Mouse (Mus musculus): ENCODE results near the gene Uvrag. TPM values are rescaled to one million over a fixed set of nuclear protein-coding genes. Genes with fewer than 3 reads are reported as not detected.
A peak's percentile ranks its signal among the peaks of the same experiment; 100 is the strongest.

The Uvrag gene
- polyA plus RNA-seq, 1 experiment from 2014 or later = 12.2 TPM

DNA sequence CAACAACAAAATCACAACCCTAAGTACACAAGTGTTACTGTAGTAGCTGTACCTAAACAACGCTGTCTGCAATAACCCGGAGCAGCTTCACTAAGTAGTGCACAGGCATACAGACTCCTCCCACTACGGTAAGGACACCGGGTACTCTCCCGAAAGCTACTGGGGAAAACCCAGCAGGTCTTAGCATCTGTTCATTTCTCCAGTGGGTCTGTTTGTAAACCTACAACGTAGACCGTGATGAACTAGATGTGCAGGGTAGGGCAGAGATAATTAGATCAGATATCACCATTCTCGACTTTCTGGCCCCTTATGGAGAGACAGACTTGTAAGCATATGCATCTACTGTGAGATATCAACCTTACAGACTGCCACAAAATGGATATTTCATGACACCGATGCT lies 99.1 kb downstream of the Uvrag start:
- DNase-seq (ENCODE audit: low spot score) = no peak
- no peaks in the 10 kb centered on the region for H3K27me3 ChIP-seq (replicated peaks; ENCODE audit: control insufficient read depth, insufficient read depth, low read length)
- no peak overlapping the region for H3K9ac ChIP-seq (ENCODE audit: low read length)
- H3K4me2 ChIP-seq (ENCODE audit: low read length) = no peak overlapping the region
- no peak overlapping the region for H3K4me3 ChIP-seq (ENCODE audit: low read depth, low read length)
- H3K27ac ChIP-seq (ENCODE audit: low read depth, low read length) = no peak overlapping the region; the same call in 1 of the 2 replicates
- ATAC-seq = peak; percentile 34; the same call in 1 of the 2 replicates
- no peaks in the 10 kb centered on the region for H3K36me3 ChIP-seq (ENCODE audit: control insufficient read depth, insufficient read depth, low read length)
- H3K9me3 ChIP-seq (replicated peaks; ENCODE audit: control insufficient read depth, low read length) = no peaks in the 10 kb centered on the region
- H3K4me1 ChIP-seq (ENCODE audit: control insufficient read depth, insufficient read depth, low read length) = peaks cover 5% of the 10 kb centered on the region
- 78% methylated on average over 9 of the region's 9 CpGs for WGBS

DNA sequence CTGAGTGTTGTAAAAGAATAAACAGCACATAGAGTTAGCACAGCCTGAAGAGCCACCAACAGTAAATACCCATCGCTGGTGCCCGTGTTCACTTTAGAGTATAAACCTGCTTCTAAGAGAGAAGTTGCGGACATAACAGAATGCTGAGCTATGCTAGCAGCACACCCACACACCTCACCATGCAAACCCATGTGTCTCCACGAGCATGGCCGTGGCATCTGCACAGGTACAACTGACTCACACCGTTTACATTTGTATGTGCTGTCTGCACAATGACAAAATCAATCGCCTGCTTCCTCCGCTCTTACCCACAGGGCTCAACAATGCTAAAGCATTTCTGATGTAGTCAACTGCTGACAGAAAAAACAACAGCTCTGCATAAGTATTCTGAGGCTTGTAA lies 101.0 kb downstream of the Uvrag start:
- Histone ChIP-seq H3K27me3 (replicated peaks; ENCODE audit: control insufficient read depth, insufficient read depth, low read length) (no peaks in the 10 kb centered on the region), H3K4me2 (ENCODE audit: low read length) (no peak overlapping the region), H3K36me3 (ENCODE audit: control insufficient read depth, insufficient read depth, low read length) (no peaks in the 10 kb centered on the region), H3K9ac (ENCODE audit: low read length) (no peak overlapping the region), H3K4me3 (ENCODE audit: low read depth, low read length) (no peak overlapping the region), H3K9me3 (replicated peaks; ENCODE audit: control insufficient read depth, low read length) (no peaks in the 10 kb centered on the region), H3K27ac (ENCODE audit: low read depth, low read length) (no peak overlapping the region), H3K4me1 (ENCODE audit: control insufficient read depth, insufficient read depth, low read length) (no peaks in the 10 kb centered on the region)
- ATAC-seq = no peak
- DNase-seq (ENCODE audit: low spot score) = no peak
- 95% methylated on average over 8 of the region's 8 CpGs for WGBS

DNA sequence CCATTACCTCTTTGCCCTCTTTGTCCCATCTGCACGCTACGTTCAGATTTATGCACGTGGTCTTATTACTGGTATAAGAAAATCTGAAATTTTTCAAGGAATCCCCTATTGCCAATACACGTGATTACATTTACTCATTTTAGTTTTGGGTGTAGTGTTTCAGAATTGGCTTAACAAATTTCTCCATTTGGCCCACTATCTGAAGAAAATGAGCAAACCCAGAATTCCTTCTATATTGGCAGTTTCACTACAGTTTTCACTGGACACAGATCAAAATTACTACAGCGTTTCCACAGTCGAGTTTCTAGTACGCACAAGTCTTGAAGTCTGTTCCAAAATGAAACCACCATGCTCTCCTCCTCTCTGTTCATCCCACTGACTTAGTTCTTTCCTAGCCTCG lies 104.7 kb downstream of the Uvrag start:
- H3K27ac ChIP-seq (ENCODE audit: low read depth, low read length) = no peak overlapping the region
- H3K27me3 ChIP-seq (replicated peaks; ENCODE audit: control insufficient read depth, insufficient read depth, low read length) = no peaks in the 10 kb centered on the region
- no peak overlapping the region for H3K4me3 ChIP-seq (ENCODE audit: low read depth, low read length)
- H3K36me3 ChIP-seq (ENCODE audit: control insufficient read depth, insufficient read depth, low read length) = no peaks in the 10 kb centered on the region
- DNase-seq (ENCODE audit: low spot score) (no peak), ATAC-seq (no peak)
- H3K4me1 ChIP-seq (ENCODE audit: control insufficient read depth, insufficient read depth, low read length) = no peaks in the 10 kb centered on the region
- no peak overlapping the region for H3K4me2 ChIP-seq (ENCODE audit: low read length)
- H3K9ac ChIP-seq (ENCODE audit: low read length) = no peak overlapping the region
- 75% methylated on average over 8 of the region's 8 CpGs for WGBS
- H3K9me3 ChIP-seq (replicated peaks; ENCODE audit: control insufficient read depth, low read length) = no peaks in the 10 kb centered on the region

DNA sequence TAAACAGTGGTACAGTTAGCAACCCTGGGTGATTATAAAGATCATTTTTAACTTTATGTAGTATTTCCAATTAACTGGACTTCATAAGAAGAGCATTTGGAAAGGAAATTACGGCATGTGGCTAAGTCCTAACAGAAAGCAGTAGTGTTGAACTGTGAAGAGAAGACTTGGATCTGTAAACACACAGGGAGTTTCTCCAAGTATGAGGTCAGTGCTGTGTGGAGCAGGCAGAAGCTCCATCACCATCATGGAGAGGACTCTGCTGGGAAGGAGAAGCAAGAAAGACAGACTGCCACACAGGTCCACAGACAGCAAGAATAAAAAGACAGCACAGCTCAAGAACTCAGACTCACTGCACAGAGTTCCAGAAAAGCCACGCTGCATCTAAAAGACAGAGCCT lies 106.0 kb downstream of the Uvrag start:
- 94% methylated on average over 2 of the region's 2 CpGs for WGBS
- Histone ChIP-seq H3K9me3 (replicated peaks; ENCODE audit: control insufficient read depth, low read length) (no peaks in the 10 kb centered on the region), H3K27ac (ENCODE audit: low read depth, low read length) (no peak overlapping the region), H3K4me1 (ENCODE audit: control insufficient read depth, insufficient read depth, low read length) (no peaks in the 10 kb centered on the region), H3K36me3 (ENCODE audit: control insufficient read depth, insufficient read depth, low read length) (no peaks in the 10 kb centered on the region), H3K9ac (ENCODE audit: low read length) (no peak overlapping the region), H3K4me2 (ENCODE audit: low read length) (no peak overlapping the region), H3K4me3 (ENCODE audit: low read depth, low read length) (no peak overlapping the region), H3K27me3 (replicated peaks; ENCODE audit: control insufficient read depth, insufficient read depth, low read length) (no peaks in the 10 kb centered on the region)
- no peak for DNase-seq (ENCODE audit: low spot score)
- ATAC-seq = no peak

DNA sequence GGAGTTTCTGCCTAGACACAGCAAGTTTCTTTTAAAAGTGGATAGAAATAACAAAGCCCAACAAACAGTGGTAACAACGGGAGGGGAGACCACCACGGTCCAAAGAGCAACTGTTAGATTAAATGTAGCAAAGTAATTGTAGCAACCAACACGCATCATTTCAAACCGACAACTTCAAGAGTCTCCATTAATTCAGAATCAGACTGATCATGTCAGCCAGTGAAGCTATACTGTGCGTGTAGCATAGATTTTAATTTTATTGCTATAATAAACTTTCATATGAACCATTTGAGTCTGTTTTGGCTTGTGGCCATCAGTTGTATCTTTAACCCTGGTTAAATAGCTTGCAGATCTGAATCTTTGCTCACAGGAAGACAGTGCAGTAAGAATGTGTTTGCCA lies 107.1 kb downstream of the Uvrag start:
- no peaks in the 10 kb centered on the region for H3K27me3 ChIP-seq (replicated peaks; ENCODE audit: control insufficient read depth, insufficient read depth, low read length)
- no peaks in the 10 kb centered on the region for H3K4me1 ChIP-seq (ENCODE audit: control insufficient read depth, insufficient read depth, low read length)
- H3K9ac ChIP-seq (ENCODE audit: low read length) = no peak overlapping the region
- no peaks in the 10 kb centered on the region for H3K9me3 ChIP-seq (replicated peaks; ENCODE audit: control insufficient read depth, low read length)
- no peak overlapping the region for H3K4me2 ChIP-seq (ENCODE audit: low read length)
- H3K36me3 ChIP-seq (ENCODE audit: control insufficient read depth, insufficient read depth, low read length) = no peaks in the 10 kb centered on the region
- WGBS = 93% methylated on average over 5 of the region's 5 CpGs
- DNase-seq (ENCODE audit: low spot score) (no peak), ATAC-seq (no peak)
- no peak overlapping the region for H3K27ac ChIP-seq (ENCODE audit: low read depth, low read length)
- no peak overlapping the region for H3K4me3 ChIP-seq (ENCODE audit: low read depth, low read length)

DNA sequence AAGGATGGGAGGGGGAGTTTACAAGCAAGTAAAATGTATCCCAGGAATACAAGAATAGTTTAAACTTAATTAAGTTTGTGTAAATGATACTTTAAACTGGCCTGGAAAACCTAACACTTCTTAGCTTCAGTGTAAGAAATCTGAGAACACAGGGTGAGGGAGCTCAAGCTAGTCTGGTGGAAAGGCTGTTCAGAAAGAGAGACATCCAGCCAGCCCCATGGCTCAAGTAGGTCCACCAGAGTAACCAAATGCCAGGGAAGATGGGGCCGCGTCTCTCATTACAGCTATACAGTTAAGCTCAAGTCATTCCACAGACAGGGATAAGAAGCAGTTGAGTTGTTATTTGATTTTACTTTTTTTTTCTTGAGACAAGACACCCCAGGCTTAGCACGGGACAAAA lies 107.6 kb downstream of the Uvrag start:
- WGBS = 98% methylated on average over 3 of the region's 3 CpGs

DNA sequence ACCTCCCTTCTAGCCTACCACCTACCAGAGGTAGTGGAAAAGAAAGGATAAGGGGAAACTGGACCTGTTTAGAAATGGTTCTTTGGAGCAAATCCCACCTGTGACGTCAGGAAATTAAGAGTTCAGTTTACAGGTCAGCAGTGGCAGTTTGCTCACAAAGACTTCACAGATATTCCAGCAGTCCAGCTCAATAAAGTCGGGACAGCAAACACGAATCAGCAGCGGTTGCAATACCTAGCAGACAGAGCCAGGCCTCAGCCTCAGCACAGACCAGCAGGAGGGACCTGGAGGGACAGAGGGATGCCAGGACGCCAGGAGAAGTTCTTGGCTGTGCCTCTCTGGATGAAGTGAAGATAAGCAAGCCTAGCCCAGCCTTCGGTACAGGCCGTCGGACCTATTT lies 108.9 kb downstream of the Uvrag start:
- Histone ChIP-seq H3K27me3 (replicated peaks; ENCODE audit: control insufficient read depth, insufficient read depth, low read length) (no peaks in the 10 kb centered on the region), H3K4me1 (ENCODE audit: control insufficient read depth, insufficient read depth, low read length) (no peaks in the 10 kb centered on the region), H3K9ac (ENCODE audit: low read length) (no peak overlapping the region), H3K27ac (ENCODE audit: low read depth, low read length) (no peak overlapping the region), H3K9me3 (replicated peaks; ENCODE audit: control insufficient read depth, low read length) (no peaks in the 10 kb centered on the region), H3K4me2 (ENCODE audit: low read length) (no peak overlapping the region), H3K36me3 (ENCODE audit: control insufficient read depth, insufficient read depth, low read length) (no peaks in the 10 kb centered on the region), H3K4me3 (ENCODE audit: low read depth, low read length) (no peak overlapping the region)
- DNase-seq (ENCODE audit: low spot score) (no peak), ATAC-seq (no peak)
- 92% methylated on average over 8 of the region's 8 CpGs for WGBS

More for the DNA sequence above, 107.6 kb downstream of the Uvrag start:
- no peak for ATAC-seq
- no peak overlapping the region for H3K27ac ChIP-seq (ENCODE audit: low read depth, low read length)
- no peak overlapping the region for H3K4me3 ChIP-seq (ENCODE audit: low read depth, low read length)
- H3K9ac ChIP-seq (ENCODE audit: low read length) = no peak overlapping the region
- no peaks in the 10 kb centered on the region for H3K36me3 ChIP-seq (ENCODE audit: control insufficient read depth, insufficient read depth, low read length)
- no peaks in the 10 kb centered on the region for H3K27me3 ChIP-seq (replicated peaks; ENCODE audit: control insufficient read depth, insufficient read depth, low read length)
- H3K4me1 ChIP-seq (ENCODE audit: control insufficient read depth, insufficient read depth, low read length) = no peaks in the 10 kb centered on the region
- H3K9me3 ChIP-seq (replicated peaks; ENCODE audit: control insufficient read depth, low read length) = no peaks in the 10 kb centered on the region
- no peak overlapping the region for H3K4me2 ChIP-seq (ENCODE audit: low read length)
- no peak for DNase-seq (ENCODE audit: low spot score)

DNA sequence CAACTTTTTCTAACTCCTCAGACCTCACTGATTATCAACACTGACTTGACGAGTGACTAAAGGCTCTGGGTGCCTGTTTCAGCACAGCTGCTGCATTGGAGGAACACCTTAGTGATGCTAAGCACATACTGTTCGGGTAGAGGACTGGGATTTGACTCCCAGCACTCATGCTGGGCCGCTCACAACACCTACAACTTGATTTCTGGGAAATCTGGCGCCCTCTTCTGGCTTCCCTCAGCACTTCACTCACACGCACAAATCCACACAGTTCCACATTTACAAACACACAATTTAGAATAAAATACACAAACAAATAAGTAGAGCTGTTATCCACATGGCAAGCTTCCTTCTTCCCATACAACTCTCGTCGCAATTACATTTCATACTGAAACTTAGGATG lies 112.8 kb downstream of the Uvrag start:
- Histone ChIP-seq H3K4me3 (ENCODE audit: low read depth, low read length) (no peak overlapping the region), H3K4me1 (ENCODE audit: control insufficient read depth, insufficient read depth, low read length) (no peaks in the 10 kb centered on the region), H3K27me3 (replicated peaks; ENCODE audit: control insufficient read depth, insufficient read depth, low read length) (no peaks in the 10 kb centered on the region), H3K4me2 (ENCODE audit: low read length) (no peak overlapping the region), H3K27ac (ENCODE audit: low read depth, low read length) (no peak overlapping the region), H3K36me3 (ENCODE audit: control insufficient read depth, insufficient read depth, low read length) (no peaks in the 10 kb centered on the region), H3K9me3 (replicated peaks; ENCODE audit: control insufficient read depth, low read length) (no peaks in the 10 kb centered on the region), H3K9ac (ENCODE audit: low read length) (no peak overlapping the region)
- ATAC-seq (no peak), DNase-seq (ENCODE audit: low spot score) (no peak)
- WGBS = 85% methylated on average over 7 of the region's 7 CpGs

DNA sequence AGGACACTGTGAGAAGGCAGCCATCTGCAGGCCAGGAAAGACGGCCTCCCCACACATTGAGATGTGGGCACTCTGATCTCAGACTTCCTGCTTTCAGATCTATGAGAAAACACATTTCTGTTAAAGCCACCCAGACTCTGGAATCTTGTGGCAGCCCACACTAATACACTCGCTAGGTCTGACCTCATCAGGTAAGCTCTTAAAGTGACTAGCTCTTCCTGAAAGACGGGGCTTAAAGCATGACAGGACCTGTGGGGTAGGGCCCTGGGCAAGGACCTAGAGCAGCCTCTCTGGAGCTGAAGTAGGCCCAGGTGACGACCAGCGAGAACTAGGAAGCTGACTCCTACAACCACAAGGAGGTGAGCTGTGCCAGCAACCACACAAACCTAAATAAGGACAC lies 113.8 kb downstream of the Uvrag start:
- WGBS = 92% methylated on average over 5 of the region's 5 CpGs
- Histone ChIP-seq H3K27me3 (replicated peaks; ENCODE audit: control insufficient read depth, insufficient read depth, low read length) (no peaks in the 10 kb centered on the region), H3K4me1 (ENCODE audit: control insufficient read depth, insufficient read depth, low read length) (no peaks in the 10 kb centered on the region), H3K36me3 (ENCODE audit: control insufficient read depth, insufficient read depth, low read length) (no peaks in the 10 kb centered on the region), H3K4me3 (ENCODE audit: low read depth, low read length) (no peak overlapping the region), H3K9me3 (replicated peaks; ENCODE audit: control insufficient read depth, low read length) (no peaks in the 10 kb centered on the region), H3K4me2 (ENCODE audit: low read length) (no peak overlapping the region), H3K9ac (ENCODE audit: low read length) (no peak overlapping the region), H3K27ac (ENCODE audit: low read depth, low read length) (no peak overlapping the region)
- no peak for ATAC-seq
- DNase-seq (ENCODE audit: low spot score) = no peak

Measured in forebrain, embryonic 14.5 days (tissue).